Mouse (Mus musculus) liver, postnatal 0 days (tissue): ENCODE results near the gene Vmn1r231. TPM values are rescaled to one million over a fixed set of nuclear protein-coding genes. Genes with fewer than 3 reads are reported as not detected.

Experiments used
- ATAC-seq: fragments of 200-750 bp; cut with Nextera tagmentation; 2 replicates; pipeline ENCODE4 v1.8.0; 2017; ENCODE audit warnings: mild to moderate bottlenecking, moderate library complexity
- DNase-seq: peaks from one replicate; pipeline ENCODE4 v3.0.0-alpha.2; 2016
- H3K27ac ChIP-seq: fragments of 300-500 bp; sonication (generic); 2 replicates; pipeline ENCODE4 v1.5.1; 2014; ENCODE audit warnings: antibody characterized with exemption, moderate library complexity, mild to moderate bottlenecking, low read depth
- H3K27me3 ChIP-seq: fragments of 300-500 bp; sonication (generic); 2 replicates; pipeline ENCODE4 v1.6.1; 2014; ENCODE audit warnings: low read length, control low read depth, mixed read lengths; ENCODE audit not compliant: insufficient read depth
- H3K36me3 ChIP-seq: fragments of 300-500 bp; sonication (generic); replicated peaks from 2 replicates; pipeline ENCODE4 v1.6.1; 2014; ENCODE audit warnings: mild to moderate bottlenecking, control low read depth, low read length, moderate library complexity, mixed read lengths; ENCODE audit not compliant: insufficient read depth
- H3K4me1 ChIP-seq: fragments of 300-500 bp; sonication (generic); 2 replicates; pipeline ENCODE4 v1.6.1; 2014; ENCODE audit warnings: antibody characterized with exemption, mild to moderate bottlenecking, control low read depth; ENCODE audit not compliant: insufficient read depth
- H3K4me2 ChIP-seq: fragments of 300-500 bp; sonication (generic); 2 replicates; pipeline ENCODE4 v1.6.1; 2014; ENCODE audit warnings: low read depth, mild to moderate bottlenecking, low read length, moderate library complexity, mixed read lengths
- H3K4me3 ChIP-seq: fragments of 300-500 bp; sonication (generic); 2 replicates; pipeline ENCODE4 v1.5.1; 2014; ENCODE audit warnings: low read depth, low read length
- H3K9ac ChIP-seq: fragments of 300-500 bp; sonication (generic); replicated peaks from 2 replicates; pipeline ENCODE4 v1.6.1; 2014; ENCODE audit warnings: mild to moderate bottlenecking, moderate library complexity
- H3K9me3 ChIP-seq: fragments of 300-500 bp; sonication (generic); 2 replicates; pipeline ENCODE4 v1.6.1; 2016; ENCODE audit warnings: mild to moderate bottlenecking, control low read depth, low read length, mixed read lengths
- CTCF ChIP-seq: sonication (generic); IDR thresholded peaks from 2 replicates; pipeline ENCODE4 v1.5.1; 2016; ENCODE audit warnings: antibody characterized with exemption, low read depth
- EP300 ChIP-seq: IDR thresholded peaks from 2 replicates; pipeline ENCODE4 v1.6.1; 2016; ENCODE audit warnings: antibody characterized with exemption, low read depth, mild to moderate bottlenecking
- WGBS: fragments of 180-500 bp; shearing (Covaris S2); extraction: QIAGEN DNeasy Blood & Tissue Kit; methylation state at CpG from one replicate; pipeline ENCODE4 v1.1.7; 2014; ENCODE audit not compliant: insufficient replicate concordance; 5-methylcytosine and 5-hydroxymethylcytosine counted together
- polyA plus RNA-seq: library from polyadenylated mRNA; unstranded; fragments of >200 nt; fragmentation: Nextera tagmentation; extraction: Ambion mirVana; gene quantifications from 2 replicates; pipeline ENCODE4 v1.2.1, GENCODE M21; 2015

Vmn1r231 gene
- polyA plus RNA-seq, 1 experiment from 2014 or later, result not detected

GRCm38 (mm10) chr17:20840144-20840543 lies 64.7 kb downstream of the Vmn1r231 start, which contains the start of gene Vmn1r230:
Gene Vmn1r230 (plus strand): TSS chr17:20840444.
- Histone ChIP-seq H3K27me3 (no peaks in the 10 kb centered on the region), H3K4me1 (no peaks in the 10 kb centered on the region), H3K4me3 (no peak within 1 kb of the TSS), H3K9me3 (no peaks in the 10 kb centered on the region), H3K4me2 (no peak within 1 kb of the TSS), H3K36me3 (no peaks in the 10 kb centered on the region), H3K9ac (no peak within 1 kb of the TSS), H3K27ac (no peak within 1 kb of the TSS)
- 8% methylated on average over 1 of the region's 1 CpGs for WGBS
- TF ChIP-seq EP300 (no peak), CTCF (no peak)
- ATAC-seq (no peak), DNase-seq (no peak)

Other genes starting within 250 kb of the Vmn1r231 start
- not detected in 2 replicates for gene Vmn1r226, start 222.2 kb downstream of the Vmn1r231 start, polyA plus RNA-seq
- not detected in 2 replicates for gene Vmn1r227, start 175.2 kb downstream of the Vmn1r231 start, polyA plus RNA-seq
- not detected in 2 replicates for gene Vmn1r228, start 118.9 kb downstream of the Vmn1r231 start, polyA plus RNA-seq
- gene Vmn1r229, start 93.5 kb downstream of the Vmn1r231 start, polyA plus RNA-seq, result not detected in 2 replicates
- gene Vmn1r230, start 64.6 kb downstream of the Vmn1r231 start, polyA plus RNA-seq, result not detected in 2 replicates
- not detected in 2 replicates for gene Vmn1r232, start 14.6 kb upstream of the Vmn1r231 start, polyA plus RNA-seq
- gene Ppp2r1a, start 40.2 kb upstream of the Vmn1r231 start, polyA plus RNA-seq, result 63.8 and 65.8 TPM in 2 replicates
- gene Vmn1r233, start 91.4 kb upstream of the Vmn1r231 start, polyA plus RNA-seq, result not detected in 2 replicates
- 2.5 and 3.3 TPM in 2 replicates for gene Zfp160, start 103.8 kb upstream of the Vmn1r231 start, polyA plus RNA-seq